Mouse (Mus musculus): ENCODE data around the gene Krtap29-1. TPM values are rescaled to one million over a fixed set of nuclear protein-coding genes. Genes with fewer than 3 reads are reported as not detected.

Gene Krtap29-1
- total and polyA plus RNA-seq, 3 experiments: not detected

DNA sequence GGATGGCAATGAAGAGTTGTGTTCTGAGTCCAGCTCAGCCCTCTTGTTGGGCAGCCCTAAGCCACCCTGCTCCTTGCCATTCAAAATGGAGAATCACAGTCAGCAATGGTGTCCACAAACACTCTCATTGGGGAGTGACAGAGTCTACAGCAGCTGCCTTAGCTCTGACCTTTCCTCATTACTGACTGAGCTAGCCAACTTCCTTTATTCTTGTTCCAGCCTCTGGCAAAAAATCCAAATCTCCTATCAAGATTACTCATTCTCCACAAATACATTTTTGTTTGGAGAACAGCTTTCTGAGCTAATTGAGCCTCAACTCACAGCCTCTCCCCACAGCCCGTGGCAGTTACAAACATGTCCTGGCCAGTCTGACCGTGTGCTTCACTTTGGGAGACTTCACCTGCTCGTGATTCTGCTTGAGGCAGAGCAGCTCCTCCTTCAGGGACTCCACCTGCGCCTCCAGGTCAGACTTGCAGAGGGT lies 34.9 kb upstream of the Krtap29-1 start:
- H3K36me3 ChIP-seq (ENCODE audit: control insufficient read depth in 1 of 2, insufficient read depth in 2 of 2, low read length in 2 of 2): no peaks in the 10 kb centered on the region

DNA sequence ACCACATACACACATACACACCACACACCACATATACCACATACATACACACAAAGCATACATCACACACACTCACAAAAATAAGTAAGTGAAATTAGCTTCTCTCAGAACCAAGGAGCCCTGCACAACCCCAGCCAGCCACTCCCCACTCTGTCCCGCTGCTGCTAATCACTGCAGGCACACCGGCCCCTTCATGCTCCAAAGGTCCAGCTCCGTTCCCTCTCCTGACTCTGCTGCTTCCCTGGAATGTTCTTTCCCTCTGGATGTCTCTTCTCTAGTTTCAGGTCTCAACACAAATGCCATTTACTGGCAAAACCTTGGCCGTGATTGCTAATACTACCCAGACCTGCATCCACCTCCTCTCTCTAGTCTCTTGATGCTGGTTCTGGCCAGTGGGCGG lies 31.8 kb upstream of the Krtap29-1 start:
- TF ChIP-seq ZMIZ1 (IDR thresholded peaks at IDR 0.05; ENCODE audit: low read depth, low read length) (no peak), TBP (IDR thresholded peaks at IDR 0.05; ENCODE audit: low read depth, low read length) (no peak), MYB (IDR thresholded peaks at IDR 0.05; ENCODE audit: low read depth, low read length) (no peak), TAL1 (IDR thresholded peaks at IDR 0.05; ENCODE audit: low read length) (no peak), BHLHE40 (IDR thresholded peaks at IDR 0.05; ENCODE audit: borderline replicate concordance, low read depth, low read length) (no peak), E2F4 (IDR thresholded peaks at IDR 0.05; ENCODE audit: borderline replicate concordance, low read depth, low read length) (no peak), NELFE (IDR thresholded peaks at IDR 0.05; ENCODE audit: low read depth, low read length) (no peak), HCFC1 (IDR thresholded peaks at IDR 0.05; ENCODE audit: low read depth, low read length) (no peak), SMC3 (IDR thresholded peaks at IDR 0.05; ENCODE audit: low read depth, low read length) (no peak), RCOR1 (IDR thresholded peaks at IDR 0.05; ENCODE audit: low read depth, low read length) (no peak), POLR2A (IDR thresholded peaks at IDR 0.05; ENCODE audit: control insufficient read depth in 1 of 2, insufficient read depth in 1 of 2, low read depth in 1 of 2, low read length in 2 of 2, poor library complexity in 1 of 2) (no peak), CHD1 (IDR thresholded peaks at IDR 0.05; ENCODE audit: low read depth, low read length) (no peak), UBTF (IDR thresholded peaks at IDR 0.05; ENCODE audit: borderline replicate concordance, insufficient read depth, low read depth, low read length) (no peak), POLR2AphosphoS2 (IDR thresholded peaks at IDR 0.05; ENCODE audit: low read length) (no peak), MEF2A (IDR thresholded peaks at IDR 0.05; ENCODE audit: extremely low read depth, insufficient replicate concordance, low read depth, low read length, poor library complexity, severe bottlenecking) (no peak)
- Histone ChIP-seq H3K9me3 (replicated peaks; ENCODE audit: insufficient read depth, low read length) (no peaks in the 10 kb centered on the region), H3K36me3 (ENCODE audit: control insufficient read depth in 1 of 2, insufficient read depth in 2 of 2, low read length in 2 of 2) (no peaks in the 10 kb centered on the region), H3K9ac (ENCODE audit: control insufficient read depth, low read depth, low read length, poor library complexity, severe bottlenecking) (no peak overlapping the region), H3K4me3 (ENCODE audit: control insufficient read depth in 1 of 2, insufficient read depth in 1 of 2, low read depth in 2 of 2, low read length in 2 of 2) (no peak overlapping the region), H3K4me1 (ENCODE audit: control insufficient read depth in 1 of 2, insufficient read depth in 2 of 2, low read length in 2 of 2) (no peaks in the 10 kb centered on the region), H3K27ac (ENCODE audit: control insufficient read depth, low read depth, low read length) (no peak overlapping the region), H3K27me3 (ENCODE audit: control insufficient read depth in 1 of 2, insufficient read depth in 2 of 2, low read length in 2 of 2) (no peaks in the 10 kb centered on the region), H3K79me2 (ENCODE audit: control insufficient read depth, insufficient read depth, low read length, poor library complexity) (no peaks in the 10 kb centered on the region)
- DNase-seq (ENCODE audit: low read depth, low spot score): no peak

More for the DNA sequence above, 34.9 kb upstream of the Krtap29-1 start:
- H3K27me3 ChIP-seq (ENCODE audit: control insufficient read depth in 1 of 2, insufficient read depth in 2 of 2, low read length in 2 of 2): no peaks in the 10 kb centered on the region
- no peak for DNase-seq (ENCODE audit: low read depth, low spot score)
- H3K79me2 ChIP-seq (ENCODE audit: control insufficient read depth, insufficient read depth, low read length, poor library complexity): no peaks in the 10 kb centered on the region
- H3K9ac ChIP-seq (ENCODE audit: control insufficient read depth, low read depth, low read length, poor library complexity, severe bottlenecking): no peak overlapping the region
- no peak for TF ChIP-seq ZC3H11A (IDR thresholded peaks at IDR 0.05; ENCODE audit: low read depth, low read length)
- no peak for TF ChIP-seq UBTF (IDR thresholded peaks at IDR 0.05; ENCODE audit: borderline replicate concordance, insufficient read depth, low read depth, low read length)
- TF ChIP-seq MAFK (IDR thresholded peaks at IDR 0.05; ENCODE audit: borderline replicate concordance, low read depth, low read length): no peak
- TF ChIP-seq TBP (IDR thresholded peaks at IDR 0.05; ENCODE audit: low read depth, low read length): no peak
- TF ChIP-seq USF2 (IDR thresholded peaks at IDR 0.05; ENCODE audit: borderline replicate concordance in 1 of 2, insufficient read depth in 1 of 2, low read depth in 1 of 2, low read length in 2 of 2): no peak
- no peak for TF ChIP-seq POLR2A (IDR thresholded peaks at IDR 0.05; ENCODE audit: control insufficient read depth in 1 of 2, insufficient read depth in 1 of 2, low read depth in 1 of 2, low read length in 2 of 2, poor library complexity in 1 of 2)
- TF ChIP-seq JUND (IDR thresholded peaks at IDR 0.05; ENCODE audit: low read depth, low read length): no peak
- no peak for TF ChIP-seq CTCF (IDR thresholded peaks at IDR 0.05 in 2 of 3, conservative IDR thresholded peaks at IDR 0.05 in 1 of 3; ENCODE audit: control insufficient read depth in 1 of 3, insufficient read depth in 1 of 3, low read depth in 2 of 3, low read length in 3 of 3, poor library complexity in 1 of 3, severe bottlenecking in 1 of 3)
- no peak for TF ChIP-seq E2F4 (IDR thresholded peaks at IDR 0.05; ENCODE audit: borderline replicate concordance, low read depth, low read length)
- no peak for TF ChIP-seq NELFE (IDR thresholded peaks at IDR 0.05; ENCODE audit: low read depth, low read length)
- TF ChIP-seq RCOR1 (IDR thresholded peaks at IDR 0.05; ENCODE audit: low read depth, low read length): no peak
- TF ChIP-seq TCF12 (IDR thresholded peaks at IDR 0.05; ENCODE audit: low read depth, low read length): no peak
- TF ChIP-seq HCFC1 (IDR thresholded peaks at IDR 0.05; ENCODE audit: low read depth, low read length): no peak
- no peak for TF ChIP-seq ZNF384 (IDR thresholded peaks at IDR 0.05; ENCODE audit: low read depth, low read length)
- no peak for TF ChIP-seq TAL1 (IDR thresholded peaks at IDR 0.05; ENCODE audit: low read length)
- no peak for TF ChIP-seq NRF1 (IDR thresholded peaks at IDR 0.05; ENCODE audit: insufficient read depth, low read depth, low read length, poor library complexity, severe bottlenecking)
- no peak for TF ChIP-seq EP300 (IDR thresholded peaks at IDR 0.05; ENCODE audit: low read depth in 1 of 2, low read length in 2 of 2)
- TF ChIP-seq GABPA (IDR thresholded peaks at IDR 0.05; ENCODE audit: low read depth, low read length): no peak
- no peak overlapping the region for H3K4me3 ChIP-seq (ENCODE audit: control insufficient read depth in 1 of 2, insufficient read depth in 1 of 2, low read depth in 2 of 2, low read length in 2 of 2)
- H3K27ac ChIP-seq (ENCODE audit: control insufficient read depth, low read depth, low read length): no peak overlapping the region
- no peaks in the 10 kb centered on the region for H3K9me3 ChIP-seq (replicated peaks; ENCODE audit: insufficient read depth, low read length)
- no peaks in the 10 kb centered on the region for H3K4me1 ChIP-seq (ENCODE audit: control insufficient read depth in 1 of 2, insufficient read depth in 2 of 2, low read length in 2 of 2)
